Mouse (Mus musculus) 3134 (cell line): ENCODE results near the gene Rapsn.

Experiments
- DNase-seq: peaks from one replicate; pipeline ENCODE4 v3.0.0-alpha.2; 2011; ENCODE audit warnings: low spot score; ENCODE audit not compliant: insufficient read length; ENCODE audit errors: extremely low read depth

Gene Rapsn

DNA sequence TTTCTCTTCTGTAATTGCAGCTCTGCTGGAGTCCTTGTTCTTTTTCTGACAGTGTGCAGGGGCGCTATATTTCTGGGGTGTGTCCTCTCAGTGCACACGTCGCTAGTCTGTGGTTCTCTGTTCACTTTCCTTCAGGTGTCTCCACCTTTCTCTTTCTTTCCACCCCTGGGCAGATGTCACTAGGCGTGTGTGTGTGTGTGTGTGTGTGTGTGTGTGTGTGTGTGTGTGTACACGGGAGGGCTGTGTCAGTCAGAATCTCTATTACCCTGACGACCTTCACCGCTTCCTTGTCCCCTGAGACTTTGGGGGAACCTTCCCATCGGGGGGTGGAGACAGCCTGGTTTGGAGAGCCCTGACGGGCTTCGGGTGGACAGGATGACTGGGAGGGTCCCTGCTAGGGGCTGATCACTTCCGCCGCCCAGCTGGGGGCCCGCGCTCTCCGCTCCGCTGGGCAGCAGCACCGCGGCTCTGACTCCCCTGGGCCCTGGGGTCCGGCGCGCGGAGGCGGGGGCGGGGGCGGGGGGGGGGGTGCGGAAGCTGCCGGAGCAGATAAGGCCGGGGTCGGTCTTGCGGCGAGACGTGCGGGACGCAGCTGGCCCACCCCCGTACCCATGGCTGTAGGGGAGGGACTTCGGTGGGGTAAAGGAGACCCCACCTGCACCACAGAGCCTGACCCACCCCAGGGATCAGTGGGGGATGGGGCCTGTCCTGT lies 43.0 kb downstream of the Rapsn start:
- no peak for DNase-seq

GRCm38 (mm10) chr2:91079026-91079384 lies 43.6 kb downstream of the Rapsn start:
- DNase-seq, result no peak

DNA sequence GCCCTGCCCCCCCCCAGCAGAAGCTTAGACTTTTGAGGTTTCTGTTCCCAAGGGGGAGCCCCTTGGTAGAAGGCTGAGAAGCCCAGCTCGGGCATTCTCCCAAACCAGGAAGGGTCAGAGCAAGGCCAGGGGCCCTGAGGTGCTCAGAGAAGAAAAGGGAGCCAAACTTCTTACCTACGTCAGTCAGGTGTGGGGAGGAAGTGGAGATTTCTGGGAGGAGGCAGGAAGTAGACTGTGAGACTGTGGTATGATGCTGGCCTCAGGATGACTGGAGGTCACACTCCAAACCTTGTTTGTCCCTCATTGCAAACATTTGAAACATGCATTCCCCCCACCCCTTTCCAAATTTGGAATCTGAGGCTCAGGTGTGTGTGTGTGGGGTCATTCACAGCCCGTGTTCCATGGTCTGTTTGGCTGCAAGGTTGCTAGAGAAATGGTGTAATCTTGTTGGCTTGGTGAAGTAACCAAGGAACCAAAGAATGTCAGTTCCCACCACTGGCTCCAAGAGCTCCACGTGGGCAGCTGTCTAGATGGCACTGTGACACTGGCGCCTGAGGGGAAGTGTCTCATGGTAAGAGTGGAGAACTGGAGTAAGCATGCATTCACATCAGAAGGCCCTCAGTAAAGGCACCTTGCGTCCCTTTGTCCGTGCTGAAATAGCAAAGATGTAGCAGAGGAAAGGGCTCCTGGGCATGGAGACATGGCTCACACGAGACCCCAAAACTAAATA lies 45.5 kb downstream of the Rapsn start:
- DNase-seq, result no peak

DNA sequence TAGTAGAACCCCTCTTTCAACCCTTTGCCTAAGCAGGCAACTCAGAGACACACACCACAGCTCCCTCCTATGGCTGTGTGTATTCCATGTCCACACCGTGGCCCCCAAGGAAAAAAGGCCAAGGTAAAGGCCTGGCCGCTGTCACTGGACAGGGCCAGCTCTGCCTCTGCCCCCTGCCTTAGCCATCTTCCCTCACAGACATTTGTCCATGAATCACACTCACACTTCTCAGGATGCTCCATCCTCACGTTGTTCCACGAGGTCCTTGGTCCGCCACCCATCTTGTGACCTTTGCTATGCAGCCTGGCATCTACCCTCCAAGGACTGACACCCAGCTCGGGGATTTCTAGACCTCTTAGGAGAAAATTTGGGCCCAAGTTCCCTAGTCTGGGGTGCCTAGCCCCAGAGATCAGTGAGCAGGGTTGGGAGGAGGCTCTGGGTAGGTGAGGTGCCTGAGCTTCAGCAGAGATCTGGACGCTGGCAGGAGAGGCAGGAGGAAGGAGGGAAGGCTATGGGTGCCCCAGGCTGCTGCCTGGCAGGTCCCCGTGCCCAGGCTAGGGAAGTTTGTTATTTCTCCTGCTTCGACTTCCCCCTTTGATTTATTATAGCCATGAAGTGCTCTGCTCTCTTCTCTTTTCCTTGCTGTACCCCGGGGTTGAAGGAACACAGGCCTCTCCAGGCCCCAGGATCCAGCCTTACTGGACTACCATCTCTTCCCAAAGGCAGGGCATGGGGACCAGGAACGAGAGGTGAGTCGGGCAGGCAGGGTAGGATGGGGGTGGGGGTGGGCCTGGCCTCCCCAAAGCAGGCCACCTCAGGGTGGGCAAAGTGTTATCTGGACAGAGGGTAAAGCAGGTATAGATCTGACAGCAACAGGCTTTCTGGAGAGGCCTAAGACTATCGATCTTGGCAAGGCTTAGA lies 46.6 kb downstream of the Rapsn start, which contains the start of gene Spi1:
Gene Spi1, plus strand, starts transcription at position 616 of the 921 bp plus-strand sequence.
- DNase-seq, result no peak

DNA sequence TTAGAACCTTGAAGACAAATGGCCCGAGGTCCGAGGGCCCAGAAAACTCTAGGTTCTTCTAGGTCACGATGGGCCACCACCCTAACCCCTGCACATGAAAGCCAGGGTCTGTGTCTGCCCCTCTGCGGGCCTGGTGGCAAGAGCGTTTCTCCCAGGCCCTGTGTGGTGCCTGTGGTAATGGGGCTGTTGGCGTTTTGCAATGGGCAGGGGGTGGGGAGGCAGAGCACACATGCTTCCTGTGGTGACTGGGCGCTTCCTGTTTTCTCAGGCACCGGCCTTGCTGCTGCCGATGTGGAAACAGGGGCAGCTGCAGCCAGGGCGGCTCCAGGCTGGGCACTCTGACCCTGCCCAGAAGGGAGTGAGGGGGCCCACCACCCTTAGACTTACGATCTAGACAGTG lies 47.4 kb downstream of the Rapsn start:
- DNase-seq, result peak; percentile 66

DNA sequence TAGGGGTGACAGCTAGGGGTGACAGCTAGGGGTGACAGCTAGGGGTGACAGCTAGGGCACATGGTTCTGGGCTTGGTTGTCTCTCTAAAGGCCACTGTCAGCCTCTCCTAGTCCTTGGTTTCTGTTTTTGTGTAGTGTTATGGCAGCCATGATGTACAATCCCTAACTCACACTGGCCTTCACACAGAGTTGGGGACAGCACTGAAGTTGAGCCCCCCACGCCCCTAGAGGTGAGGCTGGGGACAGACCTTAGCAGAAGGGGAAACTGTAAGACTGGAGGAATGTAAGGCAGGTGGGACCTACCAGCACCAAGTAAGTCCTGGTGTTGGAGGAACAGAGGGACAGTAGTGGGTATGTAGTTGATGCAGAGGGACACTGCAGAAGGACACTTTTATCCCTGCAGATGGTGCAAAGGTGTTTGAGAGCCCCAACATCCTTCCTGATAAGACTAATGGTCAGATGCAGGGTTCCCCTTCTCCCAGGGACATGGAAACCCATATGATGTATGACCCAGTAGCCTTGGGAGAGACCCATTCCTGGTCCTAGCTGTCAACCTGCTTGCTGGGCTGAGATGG lies 48.0 kb downstream of the Rapsn start:
- DNase-seq, result no peak

DNA sequence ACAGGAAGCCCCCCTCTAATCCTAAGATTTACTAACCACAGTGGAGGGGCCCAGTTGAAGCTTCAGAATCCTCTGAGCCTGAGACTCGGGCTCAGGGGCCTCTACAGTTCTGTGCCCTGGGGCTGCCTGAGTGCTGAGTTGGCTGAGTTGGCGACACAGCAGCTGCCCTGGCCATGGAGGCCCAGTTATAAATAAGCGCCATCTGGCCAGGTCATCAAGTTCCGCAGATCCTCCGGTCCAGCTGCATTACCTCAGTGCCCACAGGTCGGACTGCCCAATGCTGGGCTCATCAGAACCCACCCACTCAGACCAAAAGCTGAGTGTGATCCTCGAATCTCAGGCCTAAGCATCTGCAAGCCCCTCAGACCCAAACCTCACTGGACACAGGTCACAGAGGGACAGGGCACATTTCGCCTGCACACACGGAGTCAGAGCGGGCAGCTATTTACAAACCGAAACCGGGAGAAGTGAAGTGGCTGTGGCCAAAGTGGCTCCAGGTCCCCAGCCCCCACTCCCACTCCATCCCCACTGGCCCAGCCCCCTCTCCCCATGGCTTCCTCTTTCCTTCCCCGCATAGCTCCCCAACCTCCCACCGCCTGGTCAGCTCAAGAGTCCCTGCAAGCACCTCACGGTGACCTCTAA lies 48.9 kb downstream of the Rapsn start:
- no peak for DNase-seq

DNA sequence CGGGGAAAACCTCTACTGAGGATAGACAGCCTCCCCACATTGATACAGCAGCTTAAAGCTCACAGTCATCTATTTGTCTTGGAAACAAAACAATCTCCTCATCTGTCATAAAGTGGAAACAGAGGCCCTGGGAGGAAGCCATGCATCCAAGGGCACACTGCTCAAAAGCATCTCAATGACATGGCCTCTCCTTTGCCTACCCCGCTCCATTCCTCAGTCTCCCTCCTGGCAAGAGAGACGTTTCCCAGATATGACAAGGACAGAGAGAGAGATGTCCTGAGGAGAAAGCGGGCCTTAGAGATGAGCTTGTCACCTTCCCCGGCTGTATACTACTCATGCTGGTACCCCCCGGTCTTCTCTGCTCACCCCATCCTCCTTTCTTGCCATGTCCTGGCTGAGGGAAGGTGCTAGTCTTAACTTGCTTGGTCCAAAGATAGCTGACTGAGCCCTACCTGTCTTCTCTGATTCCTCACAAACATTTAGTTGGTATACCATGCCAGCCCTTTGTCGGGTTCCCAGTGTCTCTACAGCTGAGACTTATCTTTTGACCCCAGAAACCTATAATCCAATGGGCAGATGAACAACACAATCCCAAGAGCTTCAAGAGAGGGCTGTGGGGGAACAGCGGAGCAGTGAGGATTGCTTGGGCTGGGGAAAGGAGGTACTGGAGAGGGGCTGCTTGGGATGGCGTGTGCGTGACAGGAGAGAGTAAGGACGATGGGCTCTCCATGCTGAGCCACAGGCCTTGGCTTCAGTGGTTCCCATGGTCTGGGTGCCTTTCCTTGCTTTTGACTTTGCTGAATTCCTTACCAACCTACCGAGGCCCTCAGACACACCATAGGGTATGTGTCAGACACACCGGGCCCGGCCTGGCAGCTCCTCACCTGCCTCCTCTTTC lies 50.3 kb downstream of the Rapsn start:
- DNase-seq, result no peak

GRCm38 (mm10) chr2:91086392-91087237 lies 51.2 kb downstream of the Rapsn start:
- DNase-seq, result no peak

DNA sequence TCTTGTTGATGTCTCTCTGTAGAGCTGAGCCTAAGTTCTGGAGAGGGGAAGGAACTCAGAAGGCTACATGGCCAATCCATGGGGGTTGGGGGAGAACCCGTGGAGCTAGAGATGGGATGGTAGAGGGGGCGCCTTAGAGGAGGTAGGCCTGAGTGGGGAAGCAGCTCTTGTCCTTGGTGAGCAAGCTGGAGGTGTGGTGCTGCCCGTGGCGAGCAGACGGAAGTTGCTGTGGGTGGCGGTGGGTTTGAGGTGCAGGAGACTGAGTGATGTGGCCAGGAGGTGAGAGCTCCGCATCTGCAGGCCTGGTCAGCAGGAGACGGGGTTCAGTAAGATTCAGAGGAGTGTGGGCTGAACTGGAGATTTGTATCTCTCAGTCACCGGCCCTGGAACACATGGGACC lies 52.0 kb downstream of the Rapsn start:
- DNase-seq, result no peak

DNA sequence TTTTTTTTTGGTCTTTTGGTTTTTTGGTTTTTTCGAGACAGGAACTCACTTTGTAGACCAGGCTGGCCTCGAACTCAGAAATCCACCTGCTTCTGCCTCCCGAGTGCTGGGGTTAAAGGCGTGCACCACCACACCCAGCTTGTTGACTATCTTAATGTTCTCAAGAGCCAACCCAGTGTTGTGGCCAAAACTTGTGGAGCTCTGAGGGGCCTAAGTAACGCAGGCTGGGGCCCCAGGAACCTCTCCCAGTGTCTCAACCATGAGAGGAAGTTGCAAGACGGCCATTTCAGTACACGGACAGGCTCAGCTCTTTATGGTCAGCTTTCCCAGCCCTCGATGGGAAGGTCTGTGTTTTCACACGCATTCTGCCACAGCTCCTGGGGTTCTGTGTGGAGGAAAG lies 53.6 kb downstream of the Rapsn start:
- no peak for DNase-seq

DNA sequence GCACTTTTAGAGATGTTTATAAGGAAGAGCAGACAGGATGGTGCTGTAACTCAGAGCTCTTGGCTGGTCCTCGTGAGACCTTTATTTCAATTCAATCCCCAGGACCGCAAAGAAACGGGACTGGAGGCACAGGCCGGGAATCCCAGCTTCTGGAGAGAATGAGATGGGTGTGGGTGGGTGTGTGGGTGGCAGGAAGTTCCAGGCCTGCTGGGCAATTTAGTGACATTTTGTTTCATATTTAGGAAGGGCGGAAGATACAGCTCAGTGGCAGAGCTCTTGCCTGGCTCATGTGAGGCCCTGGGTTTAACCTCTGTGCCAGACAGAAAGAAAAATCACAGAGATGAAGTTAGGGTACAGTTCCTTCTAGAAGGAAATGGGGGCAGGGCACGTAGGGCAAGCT lies 54.8 kb downstream of the Rapsn start:
- DNase-seq, result no peak

DNA sequence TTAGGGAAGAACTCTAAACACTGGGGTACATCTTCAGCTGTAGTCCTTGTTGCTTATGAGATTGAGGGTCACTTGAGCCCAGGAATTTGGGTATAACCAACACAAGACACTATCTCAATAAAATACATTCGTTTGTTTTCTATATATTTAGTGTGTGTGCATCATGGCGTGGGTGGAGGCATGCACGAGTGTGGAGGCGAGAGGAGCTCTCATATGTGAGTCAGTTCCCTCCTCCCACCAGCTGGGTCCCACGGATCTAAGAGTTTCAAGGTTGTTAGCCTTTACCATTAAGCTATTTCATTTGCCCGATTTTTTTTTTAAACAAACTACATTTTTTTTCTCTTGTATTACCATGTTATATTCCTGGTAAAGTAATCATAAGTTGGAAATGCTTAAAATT lies 55.4 kb downstream of the Rapsn start:
- DNase-seq, result no peak
